Mouse (Mus musculus) lung, embryonic 14.5 days (tissue): ENCODE measurements around the gene Wnt3. TPM values are rescaled to one million over a fixed set of nuclear protein-coding genes. Genes with fewer than 3 reads are reported as not detected.
A peak's percentile ranks its signal among the peaks of the same experiment; 100 is the strongest.

ENCODE experiments used
- ATAC-seq: fragments of 200-750 bp; cut with Nextera tagmentation; 2 replicates; pipeline ENCODE4 v1.8.0; 2017; ENCODE audit warnings: mild to moderate bottlenecking, moderate TSS enrichment, moderate library complexity; ENCODE audit not compliant: insufficient read depth
- DNase-seq: peaks from one replicate; pipeline ENCODE4 v3.0.0-alpha.2; 2015
- H3K27ac ChIP-seq: fragments of 300-500 bp; sonication (generic); 2 replicates; pipeline ENCODE4 v1.5.1; 2014; ENCODE audit warnings: low read depth, mild to moderate bottlenecking, moderate library complexity
- H3K27me3 ChIP-seq: fragments of 300-500 bp; sonication (generic); 2 replicates; pipeline ENCODE4 v1.6.1; 2014; ENCODE audit warnings: low read length, control low read depth; ENCODE audit not compliant: insufficient read depth
- H3K36me3 ChIP-seq: fragments of 300-500 bp; sonication (generic); 2 replicates; pipeline ENCODE4 v1.6.1; 2014; ENCODE audit warnings: control low read depth; ENCODE audit not compliant: insufficient read depth
- H3K4me1 ChIP-seq: fragments of 300-500 bp; sonication (generic); 2 replicates; pipeline ENCODE4 v1.6.1; 2014; ENCODE audit warnings: antibody characterized with exemption, control low read depth; ENCODE audit not compliant: insufficient read depth
- H3K4me2 ChIP-seq: fragments of 300-500 bp; sonication (generic); 2 replicates; pipeline ENCODE4 v1.6.1; 2014; ENCODE audit warnings: mild to moderate bottlenecking
- H3K4me3 ChIP-seq: fragments of 300-500 bp; sonication (generic); 2 replicates; pipeline ENCODE4 v1.5.1; 2014; ENCODE audit warnings: low read depth, low read length
- H3K9ac ChIP-seq: fragments of 300-500 bp; sonication (generic); 2 replicates; pipeline ENCODE4 v1.6.1; 2014
- H3K9me3 ChIP-seq: fragments of 300-500 bp; sonication (generic); 2 replicates; pipeline ENCODE4 v1.6.1; 2016; ENCODE audit warnings: low read depth, low read length, control low read depth
- CTCF ChIP-seq: IDR thresholded peaks from 2 replicates; pipeline ENCODE4 v1.5.1; 2016; ENCODE audit warnings: antibody characterized with exemption, low read depth
- WGBS: fragments of 180-500 bp; shearing (Covaris S2); extraction: QIAGEN DNeasy Blood & Tissue Kit; methylation state at CpG from one replicate; pipeline ENCODE4 v1.1.7; 2014; 5-methylcytosine and 5-hydroxymethylcytosine counted together
- polyA plus RNA-seq: library from polyadenylated mRNA; unstranded; fragments of >200 nt; fragmentation: Nextera tagmentation; extraction: Ambion mirVana; gene quantifications from 2 replicates; pipeline ENCODE4 v1.2.1, GENCODE M21; 2014

Gene Wnt3
- polyA plus RNA-seq, 1 experiment from 2014 or later: 0.18 TPM

GRCm38 (mm10) chr11:103828866-103829265, 54.9 kb downstream of the Wnt3 start:
- Histone ChIP-seq H3K27ac (no peak overlapping the region), H3K4me1 (no peaks in the 10 kb centered on the region), H3K9me3 (no peaks in the 10 kb centered on the region), H3K27me3 (no peaks in the 10 kb centered on the region), H3K36me3 (peaks cover 18% of the 10 kb centered on the region; the same call in 1 of the 2 replicates), H3K9ac (no peak overlapping the region), H3K4me2 (no peak overlapping the region), H3K4me3 (no peak overlapping the region)
- WGBS: 65% methylated on average over 7 of the region's 7 CpGs
- no peak for DNase-seq
- no peak for TF ChIP-seq CTCF
- no peak for ATAC-seq

DNA sequence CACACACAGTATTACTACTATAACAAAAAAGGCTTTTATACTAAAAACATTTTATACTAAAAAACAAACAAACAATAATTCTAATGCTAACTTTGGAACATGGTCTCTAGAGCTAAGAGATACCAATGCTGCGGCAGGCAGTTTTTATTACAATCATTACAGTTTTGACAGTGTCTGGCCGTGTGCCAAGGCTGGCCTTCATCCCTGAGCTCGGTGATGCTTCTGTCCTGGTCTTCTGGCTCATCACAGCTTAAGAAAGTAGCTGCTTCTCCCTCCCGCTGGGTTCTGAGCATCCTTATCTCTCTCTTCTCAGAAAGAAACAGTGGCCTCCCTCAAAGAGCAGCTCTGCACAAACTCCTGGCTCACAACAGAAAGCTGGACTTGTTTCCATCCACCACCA, 56.0 kb downstream of the Wnt3 start:
- WGBS: 52% methylated on average over 4 of the region's 4 CpGs
- H3K4me1 ChIP-seq: no peaks in the 10 kb centered on the region
- H3K9me3 ChIP-seq: no peaks in the 10 kb centered on the region
- H3K4me3 ChIP-seq: no peak overlapping the region
- H3K36me3 ChIP-seq: peaks cover 18% of the 10 kb centered on the region; the same call in 1 of the 2 replicates
- no peak for TF ChIP-seq CTCF
- DNase-seq (peak; percentile 37), ATAC-seq (no peak)
- no peak overlapping the region for H3K27ac ChIP-seq
- no peak overlapping the region for H3K9ac ChIP-seq
- H3K27me3 ChIP-seq: no peaks in the 10 kb centered on the region
- H3K4me2 ChIP-seq: no peak overlapping the region

- WGBS: 84% methylated on average over 9 of the region's 9 CpGs
- TF ChIP-seq CTCF: no peak
Observed at GRCm38 (mm10) chr11:103830476-103830875, 56.5 kb downstream of the Wnt3 start.

DNA sequence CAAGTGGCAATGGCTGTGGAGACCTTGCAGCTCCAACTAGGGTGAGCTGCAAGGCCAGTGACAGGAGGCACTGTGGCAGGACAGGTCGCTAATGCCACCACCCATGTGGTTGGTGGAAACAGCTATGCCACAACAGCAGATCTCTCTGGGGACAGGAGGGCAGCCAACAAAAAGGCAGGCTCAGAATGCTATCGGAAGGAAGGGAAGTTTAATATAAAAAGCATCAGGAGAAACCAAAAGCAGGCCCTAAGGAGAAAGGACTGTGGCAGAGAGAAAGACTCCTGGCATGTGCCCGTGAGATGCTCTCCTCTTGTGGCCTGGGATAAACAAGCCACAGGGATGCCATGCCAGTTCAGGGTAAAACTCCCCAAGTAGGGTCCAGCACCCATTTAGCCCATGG, 57.8 kb downstream of the Wnt3 start:
- Histone ChIP-seq H3K4me3 (no peak overlapping the region), H3K27me3 (no peaks in the 10 kb centered on the region), H3K36me3 (0 out of 2 replicates have a peak, but pooled peaks cover 7% of the 10 kb centered on the region), H3K27ac (no peak overlapping the region), H3K4me1 (no peaks in the 10 kb centered on the region), H3K9ac (no peak overlapping the region), H3K4me2 (no peak overlapping the region), H3K9me3 (no peaks in the 10 kb centered on the region)
- no peak for DNase-seq
- TF ChIP-seq CTCF: no peak
- ATAC-seq: no peak
- WGBS: 86% methylated on average over 3 of the region's 3 CpGs

More at GRCm38 (mm10) chr11:103830476-103830875, 56.5 kb downstream of the Wnt3 start:
- Histone ChIP-seq H3K4me2 (no peak overlapping the region), H3K9ac (no peak overlapping the region), H3K9me3 (no peaks in the 10 kb centered on the region), H3K36me3 (peaks cover 14% of the 10 kb centered on the region; the same call in 1 of the 2 replicates), H3K27ac (no peak overlapping the region), H3K4me1 (no peaks in the 10 kb centered on the region), H3K27me3 (no peaks in the 10 kb centered on the region), H3K4me3 (no peak overlapping the region)
- ATAC-seq: no peak
- no peak for DNase-seq

DNA sequence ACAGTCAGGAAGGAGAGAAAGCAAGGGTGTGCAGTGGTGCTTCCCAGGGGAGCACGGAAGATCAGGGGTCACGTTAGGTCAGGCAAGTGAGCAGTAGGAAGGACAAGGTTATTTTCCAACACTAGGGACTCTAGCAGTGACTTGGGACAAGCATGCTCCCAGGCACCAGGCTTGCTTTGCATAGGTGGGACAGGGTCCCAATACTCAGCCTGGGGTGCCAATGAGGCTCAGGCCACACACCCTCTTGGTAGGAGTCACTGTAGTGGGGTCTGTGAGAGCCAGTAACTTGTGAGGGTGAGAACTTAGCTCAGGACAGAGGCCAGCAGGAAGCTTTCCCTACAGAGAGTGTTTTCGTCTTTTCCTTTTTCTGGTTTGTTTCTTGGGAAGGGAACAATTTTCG, 58.4 kb downstream of the Wnt3 start:
- no peak overlapping the region for H3K4me3 ChIP-seq
- 0 out of 2 replicates have a peak, but pooled peaks cover 7% of the 10 kb centered on the region for H3K36me3 ChIP-seq
- H3K4me2 ChIP-seq: no peak overlapping the region
- no peaks in the 10 kb centered on the region for H3K4me1 ChIP-seq
- H3K27me3 ChIP-seq: no peaks in the 10 kb centered on the region
- TF ChIP-seq CTCF: no peak
- no peak overlapping the region for H3K27ac ChIP-seq
- DNase-seq (no peak), ATAC-seq (no peak)
- no peaks in the 10 kb centered on the region for H3K9me3 ChIP-seq
- 93% methylated on average over 4 of the region's 4 CpGs for WGBS
- H3K9ac ChIP-seq: no peak overlapping the region

DNA sequence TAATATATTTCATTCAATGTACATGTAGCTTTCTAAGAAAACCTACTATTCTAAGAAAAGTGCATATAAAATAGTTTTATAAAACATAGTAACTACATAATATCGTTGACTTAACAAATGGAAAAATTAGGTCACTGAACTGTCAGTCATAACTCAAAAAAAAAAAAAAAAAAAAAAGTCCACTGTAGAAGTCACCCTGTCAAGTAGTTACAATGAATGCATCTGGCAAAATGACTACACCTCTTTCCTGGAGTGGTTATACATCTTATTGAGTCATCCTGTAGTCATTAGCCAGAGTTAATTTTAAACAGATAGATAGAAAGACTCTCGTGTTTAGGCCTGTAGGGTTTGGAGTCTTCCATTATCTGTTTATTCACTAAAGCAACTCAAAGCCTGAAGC, 65.0 kb downstream of the Wnt3 start:
- Histone ChIP-seq H3K9ac (no peak overlapping the region), H3K36me3 (no peaks in the 10 kb centered on the region; the same call in 1 of the 2 replicates), H3K4me2 (no peak overlapping the region), H3K27me3 (no peaks in the 10 kb centered on the region), H3K27ac (no peak overlapping the region), H3K9me3 (no peaks in the 10 kb centered on the region), H3K4me1 (no peaks in the 10 kb centered on the region), H3K4me3 (no peak overlapping the region)
- no peak for DNase-seq
- ATAC-seq: no peak
- WGBS: 73% methylated on average over 2 of the region's 2 CpGs
- no peak for TF ChIP-seq CTCF

DNA sequence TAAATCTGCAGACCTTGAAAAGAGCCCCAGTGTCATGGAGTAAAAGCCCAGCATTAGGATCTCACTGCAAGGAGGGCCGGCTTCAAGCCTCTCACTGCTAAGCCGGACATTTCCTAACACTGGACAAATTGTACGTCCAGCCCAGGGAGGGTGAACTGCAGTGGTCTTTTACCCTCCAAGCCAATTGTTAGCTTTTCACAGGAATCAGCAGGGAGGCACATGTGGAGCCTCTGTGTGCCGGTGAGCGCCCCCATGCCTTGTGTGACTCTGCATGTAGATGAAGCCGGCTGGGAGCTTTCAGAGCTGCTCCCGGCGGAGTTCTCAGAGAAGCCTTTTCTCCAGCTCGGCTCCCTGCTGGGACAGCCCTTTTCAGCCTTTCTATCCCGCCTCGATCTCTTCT, 66.9 kb downstream of the Wnt3 start:
- DNase-seq: no peak
- no peak overlapping the region for H3K27ac ChIP-seq
- H3K36me3 ChIP-seq: no peaks in the 10 kb centered on the region; the same call in 1 of the 2 replicates
- WGBS: 23% methylated on average over 11 of the region's 11 CpGs
- H3K9me3 ChIP-seq: no peaks in the 10 kb centered on the region
- no peak overlapping the region for H3K9ac ChIP-seq
- H3K27me3 ChIP-seq: no peaks in the 10 kb centered on the region
- ATAC-seq: no peak
- H3K4me2 ChIP-seq: no peak overlapping the region
- no peak overlapping the region for H3K4me3 ChIP-seq
- no peak for TF ChIP-seq CTCF
- H3K4me1 ChIP-seq: no peaks in the 10 kb centered on the region

DNA sequence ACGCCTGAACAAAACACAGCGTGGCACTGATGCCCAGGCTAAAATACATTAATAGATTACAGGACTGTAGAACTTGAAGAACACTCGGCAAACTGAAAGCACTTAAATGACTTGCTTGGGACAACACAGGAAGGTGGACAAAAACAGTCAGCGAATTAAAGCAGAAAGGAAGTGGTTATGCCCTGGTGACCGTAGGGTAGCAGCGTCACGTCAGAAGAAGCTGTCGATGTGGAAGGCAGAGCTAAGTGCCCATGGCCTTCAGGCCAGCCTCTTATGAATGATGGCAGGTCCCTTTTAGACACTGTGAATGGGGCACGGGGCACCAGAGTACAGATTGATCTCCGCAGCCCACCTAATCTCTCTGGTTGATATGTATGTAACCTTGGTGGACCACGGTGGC, 74.3 kb downstream of the Wnt3 start:
- no peaks in the 10 kb centered on the region for H3K27me3 ChIP-seq
- no peak overlapping the region for H3K4me2 ChIP-seq
- no peak overlapping the region for H3K27ac ChIP-seq
- DNase-seq (no peak), ATAC-seq (no peak)
- H3K4me3 ChIP-seq: no peak overlapping the region
- no peaks in the 10 kb centered on the region for H3K4me1 ChIP-seq
- no peak overlapping the region for H3K9ac ChIP-seq
- TF ChIP-seq CTCF: no peak
- H3K9me3 ChIP-seq: no peaks in the 10 kb centered on the region
- 87% methylated on average over 11 of the region's 11 CpGs for WGBS
- H3K36me3 ChIP-seq: peaks cover 9% of the 10 kb centered on the region; the same call in 1 of the 2 replicates
